ENCODE assay signal across 9 mouse cellular contexts in genomic region chr11:96978401-96979246, GRCm38 (mm10). TPM values are rescaled to one million over a fixed set of nuclear protein-coding genes. Genes with fewer than 3 reads are reported as not detected.
A peak's percentile ranks its signal among the peaks of the same experiment; 100 is the strongest.
DNase-seq lines count a peak whose midpoint lies in the region; ATAC-seq and TF ChIP-seq lines count a peak whose summit lies in the region.
"Had no signal": no experiment of that assay in that cellular context is flagged by ENCODE, and none has a peak within 500 bp of the region (broad histone marks: within the 10 kb centered on the region; RNA-seq: fewer than 3 reads in every experiment).

No protein-coding gene starts in this region.

- H3K36me3 ChIP-seq in heart, embryonic 11.5 days (ENCODE audit: control insufficient read depth, insufficient read depth, low read length), result no peaks in the 10 kb centered on the region
- H3K36me3 ChIP-seq in ES-Bruce4 (ENCODE audit: control insufficient read depth, insufficient read depth, low read length, poor library complexity, severe bottlenecking), result no peaks in the 10 kb centered on the region
- H3K36me3 ChIP-seq in heart, embryonic 16.5 days (ENCODE audit: control insufficient read depth, insufficient read depth), result no peaks in the 10 kb centered on the region
- peaks cover under 1% of the 10 kb centered on the region; the same call in 1 of the 2 replicates for H3K36me3 ChIP-seq in midbrain, embryonic 10.5 days

- H3K27ac ChIP-seq in heart, embryonic 11.5 days (ENCODE audit: low read depth, low read length), result peak overlapping the region; percentile 76
- H3K27ac ChIP-seq in ES-Bruce4 (ENCODE audit: insufficient read depth, low read length), result peak overlapping the region; percentile 66
- peak overlapping the region; percentile 90 for H3K27ac ChIP-seq in heart, embryonic 16.5 days (ENCODE audit: low read length)
- peak overlapping the region; percentile 100 for H3K27ac ChIP-seq in midbrain, embryonic 10.5 days (replicated peaks)

- no peak for ATAC-seq in heart, embryonic 11.5 days (replicated peaks; ENCODE audit: insufficient number of reproducible peaks, low FRiP score, low TSS enrichment)
- ATAC-seq in heart, embryonic 16.5 days (replicated peaks; ENCODE audit: extremely low read depth, insufficient read depth, low FRiP score), result no peak

- no peak for DNase-seq in heart, adult 9 months (ENCODE audit: low spot score in 2 of 2)
- no peak for DNase-seq in midbrain, embryonic 10.5 days (ENCODE audit: low spot score)
- DNase-seq in Muller cell, postnatal 12 days (ENCODE audit: inconsistent ontology term), result no peak
- no peak for DNase-seq in left cerebral cortex, adult 18-20 months (ENCODE audit: low spot score in 2 of 2)
- no peak for DNase-seq in layer of hippocampus, postnatal 10 days (ENCODE audit: low spot score in 2 of 2)

- H3K4me2 ChIP-seq in heart, embryonic 11.5 days, result peak overlapping the region; percentile 78
- H3K4me2 ChIP-seq in heart, embryonic 16.5 days (ENCODE audit: low read depth, low read length), result peak overlapping the region; percentile 97

- WGBS in heart, embryonic 11.5 days (ENCODE audit: insufficient replicate concordance), result 29% methylated on average over 17 of the region's 17 CpGs
- WGBS in heart, embryonic 16.5 days, result 29% methylated on average over 17 of the region's 17 CpGs
- 37% methylated on average over 17 of the region's 17 CpGs for WGBS in midbrain, embryonic 10.5 days

- TF ChIP-seq CTCF in ES-Bruce4 (IDR thresholded peaks at IDR 0.05; ENCODE audit: low read depth, low read length), result no peak

- peak overlapping the region; percentile 80 for H3K9ac ChIP-seq in heart, embryonic 11.5 days (ENCODE audit: low read depth, low read length)
- peak overlapping the region; percentile 57 for H3K9ac ChIP-seq in ES-Bruce4 (ENCODE audit: low read depth, poor library complexity, severe bottlenecking)
- H3K9ac ChIP-seq in heart, embryonic 16.5 days (ENCODE audit: low read length), result peak overlapping the region; percentile 91

- peak overlapping the region; percentile 61 for H3K4me3 ChIP-seq in heart, embryonic 11.5 days (ENCODE audit: low read depth, low read length)
- H3K4me3 ChIP-seq in ES-Bruce4 (ENCODE audit: low read depth, low read length), result peak overlapping the region; percentile 80
- H3K4me3 ChIP-seq in heart, embryonic 16.5 days (ENCODE audit: low read length), result peak overlapping the region; percentile 79
- H3K4me3 ChIP-seq in midbrain, embryonic 10.5 days, result peak overlapping the region; percentile 87

- peaks cover 14% of the 10 kb centered on the region for H3K27me3 ChIP-seq in heart, embryonic 11.5 days (ENCODE audit: control insufficient read depth, insufficient read depth, low read length)
- H3K27me3 ChIP-seq in ES-Bruce4 (ENCODE audit: control insufficient read depth, insufficient read depth, low read length, poor library complexity, severe bottlenecking), result no peaks in the 10 kb centered on the region
- H3K27me3 ChIP-seq in heart, embryonic 16.5 days (ENCODE audit: control insufficient read depth, insufficient read depth, low read length), result no peaks in the 10 kb centered on the region; the same call in 1 of the 2 replicates
- H3K27me3 ChIP-seq in midbrain, embryonic 10.5 days (ENCODE audit: low read depth, poor library complexity, severe bottlenecking), result peaks cover 13% of the 10 kb centered on the region

- TF ChIP-seq EP300 in ES-Bruce4 (IDR thresholded peaks at IDR 0.05; ENCODE audit: insufficient read depth, low read depth, low read length), result no peak

- TF ChIP-seq POLR2A in ES-Bruce4 (IDR thresholded peaks at IDR 0.05; ENCODE audit: insufficient read depth, low read length), result no peak

- H3K9me3 ChIP-seq in heart, embryonic 11.5 days (replicated peaks; ENCODE audit: control insufficient read depth, low read length), result no peaks in the 10 kb centered on the region
- H3K9me3 ChIP-seq in ES-Bruce4 (replicated peaks; ENCODE audit: control insufficient read depth, insufficient read depth, low read length, poor library complexity, severe bottlenecking), result no peaks in the 10 kb centered on the region
- no peaks in the 10 kb centered on the region for H3K9me3 ChIP-seq in heart, embryonic 16.5 days (replicated peaks; ENCODE audit: control insufficient read depth, low read length)
- H3K9me3 ChIP-seq in midbrain, embryonic 10.5 days (replicated peaks), result no peaks in the 10 kb centered on the region

- H3K4me1 ChIP-seq in heart, embryonic 11.5 days (ENCODE audit: control insufficient read depth, insufficient read depth, low read length), result peaks cover 17% of the 10 kb centered on the region
- H3K4me1 ChIP-seq in ES-Bruce4 (ENCODE audit: control insufficient read depth, insufficient read depth, low read length), result no peaks in the 10 kb centered on the region
- peaks cover 28% of the 10 kb centered on the region for H3K4me1 ChIP-seq in heart, embryonic 16.5 days (ENCODE audit: control insufficient read depth, insufficient read depth, low read length)
- H3K4me1 ChIP-seq in midbrain, embryonic 10.5 days, result peaks cover 41% of the 10 kb centered on the region

RNA-seq across cellular contexts. Expression of gene Sp2, which starts 4.1 kb away (rescaled TPM):
- polyA plus RNA-seq in heart, embryonic 11.5 days (2014; fragmentation: Nextera tagmentation; extraction: Ambion mirVana), result 17.3 and 17.9 TPM in 2 replicates
- polyA plus RNA-seq in ES-Bruce4 (2011; ENCODE audit: insufficient read depth, insufficient read length, low read depth, missing spikeins), result 29.0 and 30.5 TPM in 2 replicates
- polyA plus RNA-seq in heart, embryonic 16.5 days (2015; fragmentation: Nextera tagmentation; extraction: Ambion mirVana), result 15.2 and 15.7 TPM in 2 replicates
- 30.5 and 35.5 TPM in 2 replicates for polyA plus RNA-seq in midbrain, embryonic 10.5 days (2016; fragmentation: Nextera tagmentation; extraction: Ambion mirVana)
- total RNA-seq in left cerebral cortex, adult 18-20 months (2021), result 10 to 100 TPM; 11.4 to 11.9 TPM
- total RNA-seq in layer of hippocampus, postnatal 10 days (2021), result 10 to 100 TPM; 11.5 to 12.0 TPM

RNA-seq across cellular contexts. Expression of gene Sp6, which starts 34.6 kb away (rescaled TPM):
- polyA plus RNA-seq in heart, embryonic 11.5 days (2014; fragmentation: Nextera tagmentation; extraction: Ambion mirVana), result 0.07 and 0.11 TPM in 2 replicates
- 12.4 and 13.5 TPM in 2 replicates for polyA plus RNA-seq in ES-Bruce4 (2011; ENCODE audit: insufficient read depth, insufficient read length, low read depth, missing spikeins)
- polyA plus RNA-seq in heart, embryonic 16.5 days (2015; fragmentation: Nextera tagmentation; extraction: Ambion mirVana), result 0.21 TPM in 1 of 2 replicates, not detected in the other
- polyA plus RNA-seq in midbrain, embryonic 10.5 days (2016; fragmentation: Nextera tagmentation; extraction: Ambion mirVana), result 0.71 and 2.0 TPM in 2 replicates
- 1 to 10 TPM; 1.4 to 2.0 TPM for total RNA-seq in left cerebral cortex, adult 18-20 months (2021)
- 1 to 10 TPM; 1.4 TPM for total RNA-seq in layer of hippocampus, postnatal 10 days (2021)
- total RNA-seq: neutrophil, adult 5-6 weeks had no signal

RNA-seq across cellular contexts. Expression of gene Pnpo, which starts 34.8 kb away (rescaled TPM):
- 63.9 and 68.0 TPM in 2 replicates for polyA plus RNA-seq in heart, embryonic 11.5 days (2014; fragmentation: Nextera tagmentation; extraction: Ambion mirVana)
- polyA plus RNA-seq in ES-Bruce4 (2011; ENCODE audit: insufficient read depth, insufficient read length, low read depth, missing spikeins), result 23.6 and 24.1 TPM in 2 replicates
- 45.8 and 48.9 TPM in 2 replicates for polyA plus RNA-seq in heart, embryonic 16.5 days (2015; fragmentation: Nextera tagmentation; extraction: Ambion mirVana)
- 28.2 and 32.1 TPM in 2 replicates for polyA plus RNA-seq in midbrain, embryonic 10.5 days (2016; fragmentation: Nextera tagmentation; extraction: Ambion mirVana)
- total RNA-seq in left cerebral cortex, adult 18-20 months (2021), result 10 to 100 TPM; 41.9 TPM
- total RNA-seq in layer of hippocampus, postnatal 10 days (2021), result 10 to 100 TPM; 28.0 to 28.8 TPM

RNA-seq across cellular contexts. Expression of gene Prr15l, which starts 50.7 kb away (rescaled TPM):
- polyA plus RNA-seq in heart, embryonic 11.5 days (2014; fragmentation: Nextera tagmentation; extraction: Ambion mirVana), result 0.23 and 0.50 TPM in 2 replicates
- polyA plus RNA-seq in ES-Bruce4 (2011; ENCODE audit: insufficient read depth, insufficient read length, low read depth, missing spikeins), result 10.9 and 11.1 TPM in 2 replicates
- polyA plus RNA-seq in heart, embryonic 16.5 days (2015; fragmentation: Nextera tagmentation; extraction: Ambion mirVana), result 1.0 and 5.6 TPM in 2 replicates
- 0.04 and 0.05 TPM in 2 replicates for polyA plus RNA-seq in midbrain, embryonic 10.5 days (2016; fragmentation: Nextera tagmentation; extraction: Ambion mirVana)
- total RNA-seq in left cerebral cortex, adult 18-20 months (2021), result not detected
- total RNA-seq in layer of hippocampus, postnatal 10 days (2021), result not detected

RNA-seq across cellular contexts. Expression of gene Scrn2, which starts 51.1 kb away (rescaled TPM):
- polyA plus RNA-seq in heart, embryonic 11.5 days (2014; fragmentation: Nextera tagmentation; extraction: Ambion mirVana), result 13.9 and 16.6 TPM in 2 replicates
- 6.8 and 7.4 TPM in 2 replicates for polyA plus RNA-seq in ES-Bruce4 (2011; ENCODE audit: insufficient read depth, insufficient read length, low read depth, missing spikeins)
- 19.1 and 20.4 TPM in 2 replicates for polyA plus RNA-seq in heart, embryonic 16.5 days (2015; fragmentation: Nextera tagmentation; extraction: Ambion mirVana)
- polyA plus RNA-seq in midbrain, embryonic 10.5 days (2016; fragmentation: Nextera tagmentation; extraction: Ambion mirVana), result 39.5 and 42.2 TPM in 2 replicates
- 1 to 10 TPM; 4.2 to 4.6 TPM for total RNA-seq in left cerebral cortex, adult 18-20 months (2021)
- 1 to 10 TPM; 5.2 to 6.3 TPM for total RNA-seq in layer of hippocampus, postnatal 10 days (2021)
